Mouse (Mus musculus): ENCODE data around the gene Trappc1. TPM values are rescaled to one million over a fixed set of nuclear protein-coding genes. Genes with fewer than 3 reads are reported as not detected.
A peak's percentile ranks its signal among the peaks of the same experiment; 100 is the strongest.

Trappc1 gene
- polyA plus RNA-seq, 1 experiment from 2014 or later, result 208 TPM

DNA sequence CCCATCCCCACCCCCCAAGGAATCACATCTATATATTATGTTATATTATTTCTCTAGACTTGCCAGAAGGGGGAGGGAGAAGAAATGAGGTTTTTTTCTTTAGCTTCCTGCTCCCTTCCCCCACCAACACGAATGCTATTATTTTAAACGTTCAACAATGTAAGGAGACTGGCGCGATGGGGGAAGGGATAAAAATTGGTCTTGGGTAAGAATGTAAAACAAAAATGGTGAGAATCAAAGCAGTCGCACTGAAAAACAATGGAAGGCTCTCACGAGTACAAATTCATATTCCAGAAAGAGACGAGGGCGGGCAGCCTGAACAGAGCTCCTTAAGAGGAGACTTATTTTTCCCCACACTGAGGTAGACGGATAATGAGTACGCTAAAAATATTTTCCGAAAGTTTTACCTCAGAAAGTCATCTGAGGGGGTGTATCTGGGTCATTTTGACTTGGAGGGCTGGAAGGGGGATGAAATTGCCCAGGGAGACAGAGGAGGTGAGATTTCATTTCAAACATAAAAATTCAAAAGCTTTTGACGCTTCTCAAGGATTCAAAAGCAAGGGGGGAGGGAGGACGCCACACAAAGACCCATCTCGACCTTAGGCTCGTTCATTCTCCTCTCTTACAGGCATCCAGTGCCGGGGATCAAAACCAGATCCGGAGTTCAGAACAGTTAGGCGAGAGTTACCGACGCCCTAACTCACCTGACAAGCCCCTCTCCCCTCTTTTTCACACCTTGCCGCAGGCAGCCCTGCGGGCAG lies 43.3 kb downstream of the Trappc1 start:
- peak overlapping the region; percentile 100 for H3K27ac ChIP-seq
- under 1% methylated on average over 22 of the region's 22 CpGs for WGBS
- DNase-seq (ENCODE audit: low spot score), result peak; percentile 56
- H3K4me1 ChIP-seq (replicated peaks), result peaks cover 81% of the 10 kb centered on the region
- H3K36me3 ChIP-seq, result peaks cover 24% of the 10 kb centered on the region
- H3K4me3 ChIP-seq, result peak overlapping the region; percentile 89
- no peaks in the 10 kb centered on the region for H3K27me3 ChIP-seq (ENCODE audit: insufficient read depth, poor library complexity, severe bottlenecking)
- H3K9me3 ChIP-seq, result no peaks in the 10 kb centered on the region

DNA sequence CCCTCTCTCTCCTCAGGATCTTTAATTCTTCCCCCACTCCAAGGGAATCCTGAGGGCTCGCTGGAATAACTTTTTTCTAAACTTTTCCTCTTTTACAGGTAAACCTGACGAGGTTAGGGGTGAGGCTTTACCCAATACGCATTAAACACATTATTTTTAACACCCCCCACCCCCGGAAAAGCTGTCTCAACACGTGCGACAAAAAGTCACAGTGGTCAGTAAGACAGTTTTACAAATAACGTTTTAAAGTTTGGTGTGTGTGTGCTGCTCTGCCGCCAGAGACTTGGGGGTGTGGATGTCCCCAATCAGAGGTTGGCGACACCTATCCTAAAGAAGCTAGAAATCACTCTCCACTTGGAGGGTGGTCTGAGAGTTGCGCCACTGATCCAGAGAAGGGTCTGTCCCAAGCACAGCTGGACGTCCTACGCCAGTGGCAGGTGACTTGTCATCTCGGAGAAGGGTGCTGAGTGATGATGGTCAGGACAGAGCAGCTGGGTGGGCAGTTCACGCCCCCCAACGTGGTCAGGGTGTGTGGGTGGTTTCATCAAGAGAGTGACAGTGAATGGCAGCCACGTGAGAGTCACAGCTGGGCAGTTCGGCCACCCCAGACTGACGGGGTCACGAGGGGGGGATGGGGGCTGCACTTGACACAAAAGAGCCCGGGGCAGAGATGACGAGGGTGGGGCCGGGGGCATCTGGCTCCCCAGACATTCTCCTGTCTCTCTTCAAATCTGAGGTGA lies 44.0 kb downstream of the Trappc1 start:
- H3K9me3 ChIP-seq, result no peaks in the 10 kb centered on the region
- under 1% methylated on average over 22 of the region's 22 CpGs for WGBS
- no peaks in the 10 kb centered on the region for H3K27me3 ChIP-seq (ENCODE audit: insufficient read depth, poor library complexity, severe bottlenecking)
- H3K4me1 ChIP-seq (replicated peaks), result peaks cover 83% of the 10 kb centered on the region
- peak overlapping the region; percentile 89 for H3K4me3 ChIP-seq
- H3K36me3 ChIP-seq, result peaks cover 23% of the 10 kb centered on the region
- H3K27ac ChIP-seq, result peak overlapping the region; percentile 100
- DNase-seq (ENCODE audit: low spot score), result peak; percentile 88

DNA sequence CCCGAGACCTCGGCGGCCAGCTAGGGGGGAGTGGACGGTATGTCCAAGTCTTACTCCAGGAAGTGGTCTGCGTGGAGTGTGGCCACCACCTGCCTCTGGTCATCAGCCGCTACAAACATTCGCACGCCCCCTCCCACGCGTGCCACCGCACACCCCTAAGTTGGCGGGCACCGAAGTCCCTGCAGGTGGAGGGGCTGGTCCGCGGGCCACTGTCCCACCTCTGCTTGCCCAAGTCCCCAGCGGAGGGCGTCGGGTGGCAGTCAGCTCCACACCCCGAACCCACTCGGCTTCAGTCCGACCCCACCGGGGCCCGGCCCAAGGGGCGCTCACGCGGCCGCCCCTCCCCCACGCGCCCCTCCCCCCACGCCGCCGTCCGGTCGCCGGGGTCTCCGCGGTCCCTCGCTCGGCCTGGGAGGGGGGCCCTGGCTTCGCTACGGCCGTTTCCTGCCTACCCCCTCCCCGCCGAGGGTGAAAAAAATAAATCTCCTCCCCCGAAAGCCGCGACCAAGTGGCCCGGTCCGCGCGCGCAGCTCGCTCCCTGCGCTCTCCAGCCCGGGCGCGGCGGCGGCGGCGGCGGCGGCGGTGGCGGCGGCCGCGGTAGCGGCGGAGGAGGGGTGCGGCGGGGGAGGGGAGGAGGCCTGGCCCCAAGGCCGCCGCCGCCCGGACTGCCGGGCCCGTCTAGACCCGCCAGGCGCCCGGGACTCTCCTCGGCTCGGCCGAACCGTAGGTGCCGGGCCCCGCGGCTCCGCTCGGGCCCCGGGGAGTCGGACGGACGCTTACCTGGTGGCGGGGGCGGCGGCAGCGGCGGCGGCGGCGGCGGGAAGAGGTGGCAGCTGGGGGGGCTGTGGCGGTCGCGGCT lies 44.8 kb downstream of the Trappc1 start:
- H3K4me1 ChIP-seq (replicated peaks), result peaks cover 83% of the 10 kb centered on the region
- no peak for DNase-seq (ENCODE audit: low spot score)
- no peaks in the 10 kb centered on the region for H3K9me3 ChIP-seq
- no peaks in the 10 kb centered on the region for H3K27me3 ChIP-seq (ENCODE audit: insufficient read depth, poor library complexity, severe bottlenecking)
- H3K36me3 ChIP-seq, result peaks cover 23% of the 10 kb centered on the region
- peak overlapping the region; percentile 100 for H3K27ac ChIP-seq
- peak overlapping the region; percentile 89 for H3K4me3 ChIP-seq
- under 1% methylated on average over 62 of the region's 106 CpGs for WGBS

DNA sequence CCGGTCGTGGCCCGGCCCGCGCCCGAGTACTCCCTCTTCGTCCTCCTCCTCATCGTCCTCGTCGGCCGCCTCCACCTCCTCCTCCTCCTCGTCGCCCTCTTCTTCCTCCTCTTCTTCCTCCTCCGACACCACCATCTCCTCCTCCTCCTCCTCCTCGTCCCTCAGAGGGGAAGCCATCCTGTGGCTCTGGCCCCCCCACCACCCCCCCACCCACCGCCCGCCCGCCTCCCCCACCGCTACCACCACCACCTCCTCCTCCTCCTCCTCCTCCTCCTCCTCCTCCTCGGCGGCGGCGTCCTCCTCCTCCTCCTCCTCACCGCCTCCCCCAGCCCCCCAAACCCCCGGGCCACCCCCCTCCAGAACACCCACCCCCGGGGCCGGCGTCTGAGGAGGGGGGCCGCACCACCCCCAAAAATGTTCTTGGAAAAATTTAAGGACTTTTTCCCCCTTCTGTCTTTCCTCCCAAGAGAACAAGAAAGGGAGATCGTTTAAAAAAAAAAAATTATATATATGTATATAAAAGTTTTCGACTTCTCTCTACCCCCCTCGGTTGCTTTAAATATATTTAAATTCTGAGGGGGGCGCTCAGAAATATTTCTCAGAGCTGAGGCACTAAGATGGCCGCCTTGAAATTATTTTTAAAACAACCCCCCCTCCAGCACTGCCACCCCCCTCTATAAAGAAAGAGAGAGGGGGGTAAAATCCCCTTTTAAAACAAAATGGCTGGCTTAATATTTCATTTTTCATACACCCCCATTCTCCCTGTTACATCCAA lies 45.6 kb downstream of the Trappc1 start, which contains the start of gene Chd3:
Gene Chd3, minus strand, starts transcription at position 192 of the 775 bp plus-strand sequence.
- 2% methylated on average over 22 of the region's 34 CpGs for WGBS
- Histone ChIP-seq H3K27ac (peak within 1 kb of the TSS; percentile 100), H3K27me3 (ENCODE audit: insufficient read depth, poor library complexity, severe bottlenecking) (no peaks in the 10 kb centered on the region), H3K4me1 (replicated peaks) (peaks cover 87% of the 10 kb centered on the region), H3K36me3 (peaks cover 23% of the 10 kb centered on the region), H3K4me3 (peak within 1 kb of the TSS; percentile 89), H3K9me3 (no peaks in the 10 kb centered on the region)
- peak; percentile 60 for DNase-seq (ENCODE audit: low spot score)

DNA sequence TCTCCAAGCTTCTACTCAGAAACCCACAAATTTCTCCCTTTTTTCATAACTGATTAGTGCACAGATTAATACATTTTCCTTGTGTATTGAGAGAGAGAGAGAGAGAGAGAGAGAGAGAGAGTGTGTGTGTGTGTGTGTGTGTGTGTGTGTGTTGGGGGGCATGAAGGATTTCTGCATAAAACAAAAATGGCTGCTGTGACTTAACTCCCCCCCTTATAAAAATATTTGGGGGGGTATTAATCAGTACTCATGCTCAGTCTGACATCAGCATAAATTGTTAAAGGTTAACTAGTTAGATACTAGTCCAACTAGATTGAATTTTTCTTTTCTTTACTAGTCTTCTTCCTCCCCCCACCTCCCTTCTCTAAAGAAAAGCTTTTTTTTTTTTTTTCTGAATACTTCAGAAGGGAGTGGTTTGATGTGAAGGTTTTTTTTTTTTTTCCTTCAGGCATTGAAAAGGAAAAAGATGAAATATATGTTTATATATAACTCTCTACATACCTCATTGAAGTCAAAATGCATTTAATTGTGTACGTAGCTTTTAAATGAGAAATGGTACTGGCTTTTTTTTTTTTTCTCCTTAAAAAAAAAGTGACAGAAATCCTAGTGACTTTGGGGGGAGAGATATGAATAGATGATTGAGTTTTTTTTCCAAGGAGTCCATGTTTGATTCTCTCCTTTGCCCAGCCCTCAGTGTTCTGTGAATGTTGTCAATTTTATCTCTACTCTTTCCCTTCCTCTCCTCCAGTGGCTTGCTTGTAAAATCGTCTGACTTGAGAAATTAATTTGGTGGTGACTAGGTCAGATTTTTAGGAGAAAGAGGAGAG lies 46.4 kb downstream of the Trappc1 start:
- Histone ChIP-seq H3K27ac (peak overlapping the region; percentile 100), H3K4me1 (replicated peaks) (peaks cover 79% of the 10 kb centered on the region), H3K9me3 (no peaks in the 10 kb centered on the region), H3K36me3 (peaks cover 23% of the 10 kb centered on the region), H3K4me3 (peak overlapping the region; percentile 89), H3K27me3 (ENCODE audit: insufficient read depth, poor library complexity, severe bottlenecking) (no peaks in the 10 kb centered on the region)
- no peak for DNase-seq (ENCODE audit: low spot score)
- 24% methylated on average over 2 of the region's 2 CpGs for WGBS

DNA sequence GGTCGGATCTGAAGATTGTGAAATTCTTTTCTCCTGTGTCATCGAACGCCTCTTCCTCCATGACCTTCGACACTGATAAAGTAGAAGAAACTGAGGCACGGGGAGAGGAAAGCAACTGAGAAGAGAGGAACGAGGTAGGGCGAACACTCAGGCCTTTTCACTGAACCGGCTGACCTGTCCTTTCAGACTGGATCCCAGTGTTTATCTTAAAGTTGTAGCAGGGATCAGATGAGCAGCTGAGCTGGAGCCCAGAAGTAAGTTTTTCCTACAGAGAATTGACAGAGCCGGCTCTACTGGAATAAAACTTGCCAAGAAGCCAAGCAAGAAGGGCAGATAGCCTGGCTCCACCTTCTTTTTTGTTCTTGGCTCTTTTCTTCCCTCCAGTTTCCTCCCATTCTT lies 47.0 kb downstream of the Trappc1 start:
- H3K4me3 ChIP-seq, result peak overlapping the region; percentile 89
- no peaks in the 10 kb centered on the region for H3K9me3 ChIP-seq
- 7% methylated on average over 9 of the region's 9 CpGs for WGBS
- H3K27ac ChIP-seq, result peak overlapping the region; percentile 100
- peaks cover 27% of the 10 kb centered on the region for H3K36me3 ChIP-seq
- peak; percentile 35 for DNase-seq (ENCODE audit: low spot score)
- peaks cover 73% of the 10 kb centered on the region for H3K4me1 ChIP-seq (replicated peaks)
- no peaks in the 10 kb centered on the region for H3K27me3 ChIP-seq (ENCODE audit: insufficient read depth, poor library complexity, severe bottlenecking)

DNA sequence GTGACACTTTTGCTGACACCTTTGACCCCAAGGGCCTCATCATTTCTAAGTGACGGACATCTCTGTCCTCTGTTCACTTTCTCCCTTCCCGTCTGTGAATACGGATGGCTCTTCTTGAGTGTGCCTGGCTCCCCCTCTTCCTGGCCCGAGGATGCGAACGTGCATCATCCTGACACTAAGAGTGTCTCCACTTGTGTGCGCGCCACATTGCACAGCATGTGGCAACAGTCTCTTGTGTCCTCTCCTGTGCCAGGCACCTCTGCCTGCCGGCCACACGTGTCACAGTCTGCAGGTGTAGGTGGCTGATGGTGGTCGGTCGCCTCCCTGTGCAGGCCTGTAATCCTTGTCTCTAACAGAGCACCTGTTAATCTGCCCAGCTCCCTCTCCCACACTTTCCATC lies 47.8 kb downstream of the Trappc1 start:
- Histone ChIP-seq H3K27ac (peak overlapping the region; percentile 100), H3K36me3 (peaks cover 34% of the 10 kb centered on the region), H3K4me3 (peak overlapping the region; percentile 89), H3K9me3 (no peaks in the 10 kb centered on the region), H3K4me1 (replicated peaks) (peaks cover 65% of the 10 kb centered on the region), H3K27me3 (ENCODE audit: insufficient read depth, poor library complexity, severe bottlenecking) (no peaks in the 10 kb centered on the region)
- 23% methylated on average over 12 of the region's 12 CpGs for WGBS
- peak; percentile 14 for DNase-seq (ENCODE audit: low spot score)

DNA sequence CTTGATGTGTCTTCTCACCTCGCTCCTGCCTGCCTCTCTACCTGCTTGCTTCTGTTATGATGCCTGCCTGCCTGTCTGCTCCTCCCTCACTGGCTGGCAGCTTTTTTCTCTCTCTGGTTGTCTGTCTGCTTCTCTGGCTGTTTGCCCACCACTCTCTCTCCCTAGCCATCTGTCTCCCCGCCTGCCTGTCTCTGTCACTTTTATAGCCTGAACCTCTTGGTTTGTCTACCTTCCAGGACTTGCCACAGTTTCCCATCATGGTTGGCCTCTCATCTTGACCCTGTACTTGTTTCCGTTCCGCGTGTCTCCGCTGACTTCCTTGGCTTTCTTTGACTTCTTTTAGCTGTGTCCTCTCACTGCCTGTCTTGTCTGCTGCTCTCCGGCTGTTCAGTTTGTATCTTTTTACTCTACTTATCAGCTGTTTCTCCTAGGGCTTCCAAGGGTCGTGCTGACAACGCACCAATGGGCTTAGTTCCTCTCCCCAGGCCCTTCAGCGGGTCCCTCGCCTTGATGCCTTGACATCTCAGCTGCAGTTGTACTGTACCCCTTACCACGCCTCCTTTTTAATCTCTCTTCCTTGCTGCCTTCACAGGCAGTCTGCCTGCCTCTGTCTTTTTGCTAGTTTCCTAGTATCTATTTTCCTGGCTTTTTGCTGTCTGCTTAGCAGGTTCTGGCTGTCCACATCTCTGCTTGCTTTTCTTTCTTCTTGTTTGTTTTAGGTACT lies 48.4 kb downstream of the Trappc1 start:
- Histone ChIP-seq H3K9me3 (no peaks in the 10 kb centered on the region), H3K36me3 (peaks cover 39% of the 10 kb centered on the region), H3K4me1 (replicated peaks) (peaks cover 59% of the 10 kb centered on the region), H3K27ac (peak overlapping the region; percentile 100), H3K4me3 (peak overlapping the region; percentile 89), H3K27me3 (ENCODE audit: insufficient read depth, poor library complexity, severe bottlenecking) (no peaks in the 10 kb centered on the region)
- 51% methylated on average over 12 of the region's 12 CpGs for WGBS
- DNase-seq (ENCODE audit: low spot score), result peak; percentile 22

DNA sequence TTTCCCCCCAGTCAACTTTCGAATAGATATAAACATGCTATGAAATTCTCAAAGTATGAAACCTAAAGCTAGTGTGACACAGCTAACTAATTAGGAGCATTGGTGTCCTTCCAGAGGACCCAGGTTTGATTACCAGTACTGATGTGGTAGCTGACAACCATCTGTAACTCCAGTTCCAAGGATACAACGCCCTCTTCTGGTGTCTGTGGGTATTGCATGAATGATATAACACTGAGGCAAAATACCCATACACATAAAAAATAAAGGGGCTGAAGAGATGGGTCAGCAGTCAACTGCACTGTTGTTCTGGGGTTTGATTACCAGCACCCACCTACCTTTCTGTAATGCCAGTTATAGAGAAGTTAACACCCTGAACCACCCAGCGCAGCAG lies 49.0 kb downstream of the Trappc1 start:
- 0 out of 2 replicates have a peak overlapping the region, but pooled peaks have one; percentile 89 for H3K4me3 ChIP-seq
- H3K27me3 ChIP-seq (ENCODE audit: insufficient read depth, poor library complexity, severe bottlenecking), result no peaks in the 10 kb centered on the region
- peaks cover 54% of the 10 kb centered on the region for H3K4me1 ChIP-seq (replicated peaks)
- peaks cover 45% of the 10 kb centered on the region for H3K36me3 ChIP-seq
- no peak for DNase-seq (ENCODE audit: low spot score)
- no peaks in the 10 kb centered on the region for H3K9me3 ChIP-seq
- 61% methylated on average over 3 of the region's 3 CpGs for WGBS
- H3K27ac ChIP-seq, result peak overlapping the region; percentile 100; the same call in 1 of the 2 replicates

- Histone ChIP-seq H3K4me1 (replicated peaks) (peaks cover 47% of the 10 kb centered on the region), H3K27me3 (ENCODE audit: insufficient read depth, poor library complexity, severe bottlenecking) (no peaks in the 10 kb centered on the region), H3K27ac (peak overlapping the region; percentile 66), H3K4me3 (peak overlapping the region; percentile 16), H3K36me3 (peaks cover 49% of the 10 kb centered on the region), H3K9me3 (no peaks in the 10 kb centered on the region)
- DNase-seq (ENCODE audit: low spot score), result no peak
- 91% methylated on average over 16 of the region's 16 CpGs for WGBS
Observed at GRCm38 (mm10) chr11:69373223-69373965, 49.6 kb downstream of the Trappc1 start.
